Mouse (Mus musculus) gastrocnemius, adult 8-10 months (tissue): ENCODE data around the gene Nkiras1. TPM values are rescaled to one million over a fixed set of nuclear protein-coding genes. Genes with fewer than 3 reads are reported as not detected.

Source experiments
- total RNA-seq, 4 experiments: library from RNA; stranded (reverse); gene quantifications; 2 replicates each; pipeline ENCODE4 v1.2.4; 2022

Nkiras1 gene
- total RNA-seq, 4 experiments from 2014 or later: 31.0 to 33.9 (median 31.8) TPM

Other genes with a start within 250 kb of the Nkiras1 start
- 10 to 100 TPM; 82.6 to 91.5 (median 86.0) TPM for gene Nr1d2, start 32.0 kb upstream of the Nkiras1 start, total RNA-seq
- 100 to 1,000 TPM; 522 to 585 (median 547) TPM for gene Rpl15, start 255 bp downstream of the Nkiras1 start, total RNA-seq
- gene Ube2e1, start 60.7 kb downstream of the Nkiras1 start, total RNA-seq: 100 to 1,000 TPM in 2 of 4 experiments, 10 to 100 TPM in 2; 94.7 to 105 (median 99.1) TPM